Mouse (Mus musculus): Measurements from ENCODE around the gene Tubb2a. TPM values are rescaled to one million over a fixed set of nuclear protein-coding genes. Genes with fewer than 3 reads are reported as not detected.

Gene Tubb2a
- polyA plus RNA-seq, 1 experiment = 304 TPM

DNA sequence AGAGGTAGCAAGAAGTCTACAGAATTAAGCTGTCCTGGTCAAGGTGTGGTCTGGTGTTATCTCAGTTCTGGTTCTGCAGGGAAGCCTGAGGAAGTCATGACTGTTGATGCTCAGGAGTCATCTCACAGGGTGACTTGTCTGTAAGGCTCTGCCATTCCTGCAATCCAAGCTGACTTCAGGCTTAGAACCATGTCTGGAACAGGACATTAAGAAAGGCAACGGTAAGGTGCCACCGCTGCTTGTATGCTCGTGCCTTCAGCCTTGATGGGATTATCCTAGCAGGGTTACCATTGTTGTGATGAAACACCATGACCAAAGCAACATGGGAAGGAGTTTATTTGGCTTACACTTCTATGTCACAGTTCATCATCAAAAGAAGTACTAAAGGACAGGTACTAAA is 30.3 kb downstream of the Tubb2a start:
- no peaks in the 10 kb centered on the region for H3K79me2 ChIP-seq (ENCODE audit: control insufficient read depth, insufficient read depth)
- no peaks in the 10 kb centered on the region for H3K79me3 ChIP-seq (ENCODE audit: low read depth)
- no peaks in the 10 kb centered on the region for H3K36me3 ChIP-seq (ENCODE audit: control insufficient read depth, insufficient read depth)
- no peak overlapping the region for H3ac ChIP-seq (ENCODE audit: control insufficient read depth, insufficient read length, low read depth)
- TF ChIP-seq USF1 (IDR thresholded peaks at IDR 0.05; ENCODE audit: low read depth) = no peak
- TF ChIP-seq MAX (IDR thresholded peaks at IDR 0.05) = no peak
- TF ChIP-seq CTCF (IDR thresholded peaks at IDR 0.05; ENCODE audit: control insufficient read depth, insufficient read depth, insufficient read length) = no peak
- TF ChIP-seq FOSL1 (IDR thresholded peaks at IDR 0.05; ENCODE audit: insufficient read depth, low read length, poor library complexity, severe bottlenecking) = no peak
- no peak for TF ChIP-seq MYOG (IDR thresholded peaks at IDR 0.05; ENCODE audit: control insufficient read depth, extremely low read depth, insufficient read length)
- no peak for TF ChIP-seq MYOD1 (IDR thresholded peaks at IDR 0.05; ENCODE audit: control insufficient read depth, insufficient read length, low read depth)
- H3K27me3 ChIP-seq (ENCODE audit: control insufficient read depth, insufficient read depth, insufficient read length) = no peaks in the 10 kb centered on the region
- H3K4me3 ChIP-seq (ENCODE audit: insufficient read depth, poor library complexity, severe bottlenecking) = no peak overlapping the region

- Histone ChIP-seq H3K27me3 (ENCODE audit: control insufficient read depth, insufficient read depth, insufficient read length) (no peaks in the 10 kb centered on the region), H3K4me3 (ENCODE audit: insufficient read depth, poor library complexity, severe bottlenecking) (no peak overlapping the region), H3ac (ENCODE audit: control insufficient read depth, insufficient read length, low read depth) (no peak overlapping the region), H3K79me3 (ENCODE audit: low read depth) (no peaks in the 10 kb centered on the region), H3K36me3 (ENCODE audit: control insufficient read depth, insufficient read depth) (no peaks in the 10 kb centered on the region), H3K79me2 (ENCODE audit: control insufficient read depth, insufficient read depth) (no peaks in the 10 kb centered on the region)
- peak; percentile 56 for TF ChIP-seq CTCF (IDR thresholded peaks at IDR 0.05; ENCODE audit: control insufficient read depth, insufficient read depth, insufficient read length)
- TF ChIP-seq MYOD1 (IDR thresholded peaks at IDR 0.05; ENCODE audit: control insufficient read depth, insufficient read length, low read depth) = no peak
- TF ChIP-seq FOSL1 (IDR thresholded peaks at IDR 0.05; ENCODE audit: insufficient read depth, low read length, poor library complexity, severe bottlenecking) = no peak
- TF ChIP-seq CEBPB (IDR thresholded peaks at IDR 0.05; ENCODE audit: low read depth) = peak; percentile 93
- TF ChIP-seq MYOG (IDR thresholded peaks at IDR 0.05; ENCODE audit: control insufficient read depth, extremely low read depth, insufficient read length) = no peak
- TF ChIP-seq USF1 (IDR thresholded peaks at IDR 0.05; ENCODE audit: low read depth) = no peak
- no peak for TF ChIP-seq MAX (IDR thresholded peaks at IDR 0.05)
Observed at GRCm38 (mm10) chr13:34046421-34047012, 31.3 kb downstream of the Tubb2a start.

GRCm38 (mm10) chr13:34045511-34046249 is 32.1 kb downstream of the Tubb2a start:
- no peak overlapping the region for H3ac ChIP-seq (ENCODE audit: control insufficient read depth, insufficient read length, low read depth)
- H3K79me3 ChIP-seq (ENCODE audit: low read depth) = no peaks in the 10 kb centered on the region
- no peak overlapping the region for H3K4me3 ChIP-seq (ENCODE audit: insufficient read depth, poor library complexity, severe bottlenecking)
- TF ChIP-seq FOSL1 (IDR thresholded peaks at IDR 0.05; ENCODE audit: insufficient read depth, low read length, poor library complexity, severe bottlenecking) = no peak
- TF ChIP-seq MYOD1 (IDR thresholded peaks at IDR 0.05; ENCODE audit: control insufficient read depth, insufficient read length, low read depth) = no peak
- TF ChIP-seq USF1 (IDR thresholded peaks at IDR 0.05; ENCODE audit: low read depth) = no peak
- TF ChIP-seq CTCF (IDR thresholded peaks at IDR 0.05; ENCODE audit: control insufficient read depth, insufficient read depth, insufficient read length) = no peak
- no peak for TF ChIP-seq CEBPB (IDR thresholded peaks at IDR 0.05; ENCODE audit: low read depth)
- TF ChIP-seq MYOG (IDR thresholded peaks at IDR 0.05; ENCODE audit: control insufficient read depth, extremely low read depth, insufficient read length) = no peak
- no peaks in the 10 kb centered on the region for H3K79me2 ChIP-seq (ENCODE audit: control insufficient read depth, insufficient read depth)
- H3K36me3 ChIP-seq (ENCODE audit: control insufficient read depth, insufficient read depth) = no peaks in the 10 kb centered on the region
- no peaks in the 10 kb centered on the region for H3K27me3 ChIP-seq (ENCODE audit: control insufficient read depth, insufficient read depth, insufficient read length)

DNA sequence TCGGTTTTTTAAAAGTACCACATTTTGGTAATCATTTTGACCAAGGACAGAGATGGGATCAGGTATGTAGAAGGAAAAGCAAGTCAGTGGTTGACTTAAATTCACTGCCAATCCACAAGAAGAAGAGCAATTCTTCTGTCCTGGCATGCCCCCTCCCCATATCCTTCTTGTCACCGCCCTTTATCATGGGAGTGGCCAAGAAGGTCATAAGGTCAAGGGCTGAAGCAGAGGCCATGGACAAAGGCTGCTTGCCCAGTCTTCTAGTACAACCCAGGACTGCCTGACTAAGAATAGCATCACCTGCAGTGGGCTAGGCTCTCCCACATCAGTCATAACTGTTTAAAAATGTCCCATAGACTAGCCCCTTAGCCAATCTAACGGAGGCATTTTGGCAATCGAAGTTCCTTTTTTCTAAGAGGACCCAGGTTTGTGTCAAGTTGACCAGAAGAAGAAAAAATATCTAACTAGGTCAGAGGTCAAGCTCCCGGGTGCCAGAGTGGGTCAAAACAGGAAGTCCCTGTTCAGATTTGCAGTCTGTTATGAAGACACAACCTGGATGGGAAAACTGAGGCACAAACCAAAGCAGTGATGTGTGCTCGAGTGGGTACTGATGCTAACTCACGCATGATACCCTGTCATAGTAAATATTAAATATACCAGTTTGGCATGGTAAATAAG is 34.0 kb downstream of the Tubb2a start:
- H3K79me3 ChIP-seq (ENCODE audit: low read depth) = no peaks in the 10 kb centered on the region

GRCm38 (mm10) chr13:34040091-34040490 is 37.7 kb downstream of the Tubb2a start:
- Histone ChIP-seq H3K79me3 (ENCODE audit: low read depth) (no peaks in the 10 kb centered on the region), H3K27me3 (ENCODE audit: control insufficient read depth, insufficient read depth, insufficient read length) (no peaks in the 10 kb centered on the region), H3K36me3 (ENCODE audit: control insufficient read depth, insufficient read depth) (no peaks in the 10 kb centered on the region), H3K4me3 (ENCODE audit: insufficient read depth, poor library complexity, severe bottlenecking) (no peak overlapping the region), H3K79me2 (ENCODE audit: control insufficient read depth, insufficient read depth) (peaks cover 9% of the 10 kb centered on the region), H3ac (ENCODE audit: control insufficient read depth, insufficient read length, low read depth) (no peak overlapping the region)
- no peak for TF ChIP-seq MYOD1 (IDR thresholded peaks at IDR 0.05; ENCODE audit: control insufficient read depth, insufficient read length, low read depth)
- no peak for TF ChIP-seq USF1 (IDR thresholded peaks at IDR 0.05; ENCODE audit: low read depth)
- TF ChIP-seq MAX (IDR thresholded peaks at IDR 0.05) = no peak

More for the DNA sequence above, 34.0 kb downstream of the Tubb2a start:
- Histone ChIP-seq H3K4me3 (ENCODE audit: insufficient read depth, poor library complexity, severe bottlenecking) (no peak overlapping the region), H3ac (ENCODE audit: control insufficient read depth, insufficient read length, low read depth) (no peak overlapping the region), H3K79me2 (ENCODE audit: control insufficient read depth, insufficient read depth) (no peaks in the 10 kb centered on the region), H3K36me3 (ENCODE audit: control insufficient read depth, insufficient read depth) (no peaks in the 10 kb centered on the region), H3K27me3 (ENCODE audit: control insufficient read depth, insufficient read depth, insufficient read length) (no peaks in the 10 kb centered on the region)
- no peak for TF ChIP-seq MAX (IDR thresholded peaks at IDR 0.05)
- TF ChIP-seq MYOG (IDR thresholded peaks at IDR 0.05; ENCODE audit: control insufficient read depth, extremely low read depth, insufficient read length) = no peak
- TF ChIP-seq FOSL1 (IDR thresholded peaks at IDR 0.05; ENCODE audit: insufficient read depth, low read length, poor library complexity, severe bottlenecking) = no peak
- TF ChIP-seq MYOD1 (IDR thresholded peaks at IDR 0.05; ENCODE audit: control insufficient read depth, insufficient read length, low read depth) = no peak
- TF ChIP-seq USF1 (IDR thresholded peaks at IDR 0.05; ENCODE audit: low read depth) = no peak
- no peak for TF ChIP-seq CTCF (IDR thresholded peaks at IDR 0.05; ENCODE audit: control insufficient read depth, insufficient read depth, insufficient read length)
- TF ChIP-seq CEBPB (IDR thresholded peaks at IDR 0.05; ENCODE audit: low read depth) = no peak

Data from C2C12 (cell line).